Mouse (Mus musculus) liver, embryonic 11.5 days (tissue): ENCODE measurements at regions not wholly inside any gene's neighbourhood (a gene's known extent, or its start where the extent isn't known, plus 50 kb on each side); places are given as distances from the start of the nearest gene placed in this dataset.

Source experiments
- ATAC-seq: fragments of 200-750 bp; cut with Nextera tagmentation; replicated peaks from 2 replicates; pipeline ENCODE4 v1.8.0; 2017; ENCODE audit warnings: moderate number of reproducible peaks, mild to moderate bottlenecking, moderate TSS enrichment, moderate library complexity; ENCODE audit not compliant: low FRiP score
- DNase-seq: peaks from one replicate; pipeline ENCODE4 v3.0.0-alpha.2; 2017; ENCODE audit warnings: low spot score
- H3K27ac ChIP-seq: fragments of 300-500 bp; sonication (generic); 2 replicates; pipeline ENCODE4 v1.5.1; 2014; ENCODE audit warnings: mild to moderate bottlenecking, low read depth, low read length, control low read depth
- H3K27me3 ChIP-seq: fragments of 300-500 bp; sonication (generic); replicated peaks from 2 replicates; pipeline ENCODE4 v1.6.1; 2014; ENCODE audit warnings: low read length, mixed read lengths; ENCODE audit not compliant: control insufficient read depth, insufficient read depth
- H3K36me3 ChIP-seq: fragments of 300-500 bp; sonication (generic); 2 replicates; pipeline ENCODE4 v1.6.1; 2014; ENCODE audit warnings: mild to moderate bottlenecking, low read length, moderate library complexity, mixed read lengths; ENCODE audit not compliant: control insufficient read depth, insufficient read depth
- H3K4me1 ChIP-seq: fragments of 300-500 bp; sonication (generic); replicated peaks from 2 replicates; pipeline ENCODE4 v1.6.1; 2014; ENCODE audit warnings: low read length, mixed read lengths; ENCODE audit not compliant: control insufficient read depth, insufficient read depth
- H3K4me2 ChIP-seq: fragments of 300-500 bp; sonication (generic); 2 replicates; pipeline ENCODE4 v1.6.1; 2014; ENCODE audit warnings: mild to moderate bottlenecking, control low read depth, moderate library complexity
- H3K4me3 ChIP-seq: fragments of 300-500 bp; sonication (generic); 2 replicates; pipeline ENCODE4 v1.5.1; 2014; ENCODE audit warnings: low read depth, low read length, control low read depth
- H3K9ac ChIP-seq: fragments of 300-500 bp; sonication (generic); 2 replicates; pipeline ENCODE4 v1.6.1; 2014; ENCODE audit warnings: low read depth, low read length, control low read depth
- H3K9me3 ChIP-seq: fragments of 300-500 bp; sonication (generic); 2 replicates; pipeline ENCODE4 v1.6.1; 2016; ENCODE audit warnings: low read length, inconsistent platforms, mixed read lengths; ENCODE audit not compliant: control insufficient read depth
- WGBS: fragments of 180-500 bp; shearing (Covaris S2); extraction: QIAGEN DNeasy Blood & Tissue Kit; methylation state at CpG from one replicate; pipeline ENCODE4 v1.1.7; 2014; 5-methylcytosine and 5-hydroxymethylcytosine counted together

DNA sequence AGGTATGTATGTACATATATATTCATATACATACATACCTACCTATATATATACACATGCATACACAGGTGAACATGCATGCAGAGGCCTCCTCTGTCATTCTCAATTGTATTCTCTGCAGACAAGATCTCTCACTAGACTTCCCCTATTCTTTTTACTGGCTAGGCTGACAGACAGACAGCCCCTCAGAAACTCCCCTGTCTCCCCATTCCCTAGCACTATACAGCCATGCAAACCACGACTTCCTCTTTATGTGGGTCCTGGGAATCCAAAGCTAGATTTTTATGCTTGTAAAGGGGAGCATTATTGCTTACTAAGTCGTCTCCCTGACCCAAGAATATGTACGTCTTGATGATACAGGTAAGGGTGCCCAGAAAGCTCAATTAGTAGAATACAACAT is 86.9 kb downstream of the Fam124b start:
- H3K9ac ChIP-seq = no peak overlapping the region
- H3K4me2 ChIP-seq = no peak overlapping the region
- H3K4me1 ChIP-seq = no peaks in the 10 kb centered on the region
- no peaks in the 10 kb centered on the region for H3K36me3 ChIP-seq
- no peaks in the 10 kb centered on the region for H3K9me3 ChIP-seq
- DNase-seq (no peak), ATAC-seq (no peak)
- H3K27me3 ChIP-seq = no peaks in the 10 kb centered on the region
- WGBS = 46% methylated on average over 3 of the region's 3 CpGs
- H3K27ac ChIP-seq = no peak overlapping the region
- H3K4me3 ChIP-seq = no peak overlapping the region

DNA sequence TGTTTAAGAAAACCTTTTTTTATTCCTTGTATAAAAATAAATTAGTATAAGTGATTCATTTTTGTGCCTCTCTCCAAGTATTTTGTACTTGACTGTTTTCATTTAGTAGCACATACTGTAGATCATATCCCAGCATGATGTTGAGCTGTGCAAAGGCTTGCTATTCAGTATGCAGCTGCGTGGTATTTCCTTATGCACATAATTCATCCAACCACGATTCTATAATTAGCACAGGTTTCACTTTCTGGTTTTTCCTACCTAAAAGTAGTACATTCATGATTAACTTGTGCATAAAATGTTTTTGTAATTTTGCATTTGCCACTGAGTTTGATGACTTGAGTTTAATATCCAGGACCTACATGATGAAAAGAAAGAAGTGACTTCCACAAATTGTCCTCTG is 94.3 kb downstream of the Fam124b start:
- Histone ChIP-seq H3K4me3 (no peak overlapping the region), H3K9ac (no peak overlapping the region), H3K9me3 (no peaks in the 10 kb centered on the region), H3K27ac (no peak overlapping the region), H3K4me2 (no peak overlapping the region), H3K4me1 (no peaks in the 10 kb centered on the region), H3K36me3 (no peaks in the 10 kb centered on the region), H3K27me3 (no peaks in the 10 kb centered on the region)
- ATAC-seq = no peak
- 78% methylated on average over 2 of the region's 2 CpGs for WGBS
- DNase-seq = no peak

DNA sequence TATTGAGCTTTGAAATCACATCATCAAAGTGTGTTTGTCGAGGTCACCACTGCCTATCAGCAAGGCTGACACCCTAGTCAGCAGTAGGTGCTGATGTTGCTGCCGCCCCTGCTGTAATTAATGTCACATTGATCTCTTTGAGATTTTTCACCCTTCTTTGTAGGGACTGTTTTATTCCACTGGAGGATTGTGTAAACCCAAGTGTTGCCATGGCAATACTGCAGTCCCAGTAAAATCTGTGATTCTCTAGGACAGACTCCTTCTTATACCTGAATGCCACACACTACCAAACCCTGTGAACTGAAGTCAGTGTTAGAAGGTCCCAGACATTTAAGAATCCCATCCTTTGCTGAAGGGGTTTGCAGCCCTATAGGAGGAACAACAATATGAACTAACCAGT is 102.4 kb downstream of the Fam124b start:
- H3K9ac ChIP-seq = no peak overlapping the region
- no peaks in the 10 kb centered on the region for H3K36me3 ChIP-seq
- H3K9me3 ChIP-seq = no peaks in the 10 kb centered on the region
- no peak overlapping the region for H3K27ac ChIP-seq
- H3K4me1 ChIP-seq = no peaks in the 10 kb centered on the region
- no peaks in the 10 kb centered on the region for H3K27me3 ChIP-seq
- H3K4me3 ChIP-seq = no peak overlapping the region
- 58% methylated on average over 2 of the region's 2 CpGs for WGBS
- DNase-seq (no peak), ATAC-seq (no peak)
- no peak overlapping the region for H3K4me2 ChIP-seq

DNA sequence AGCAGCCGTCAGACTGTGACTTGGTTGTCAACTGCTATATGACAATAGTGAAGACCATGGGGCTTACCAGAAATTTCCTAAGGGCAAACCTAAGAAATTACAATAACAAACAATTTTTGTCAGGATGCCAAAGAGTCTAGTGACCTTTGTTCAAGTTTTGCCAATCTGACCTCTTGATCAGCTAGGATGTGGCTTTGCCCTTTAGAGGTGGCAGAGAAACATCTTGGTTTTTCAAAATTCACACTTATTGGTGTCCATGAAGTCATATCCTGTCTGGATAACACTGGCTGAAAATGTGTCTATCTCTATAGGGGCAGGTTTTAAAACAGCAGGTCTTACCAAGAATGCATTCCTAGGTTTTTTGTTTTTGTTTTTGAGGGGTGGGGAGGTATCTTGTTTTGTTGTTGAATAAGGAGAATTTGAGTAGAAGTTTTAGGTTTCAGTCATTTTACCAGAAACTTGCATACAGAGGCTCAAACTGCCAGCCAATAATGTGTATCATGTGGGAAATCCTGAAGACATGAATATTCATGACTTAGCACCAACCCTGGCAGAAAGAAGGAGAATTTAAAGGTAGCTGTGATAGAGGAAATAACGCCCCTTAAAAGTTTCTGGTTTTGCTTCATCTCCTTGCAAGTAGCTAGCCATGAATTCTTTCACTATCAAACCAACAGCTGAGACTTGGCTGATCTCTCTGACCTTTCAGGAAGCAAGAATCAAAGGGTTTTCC is 110.4 kb downstream of the Fam124b start:
- Histone ChIP-seq H3K4me3 (no peak overlapping the region), H3K9me3 (no peaks in the 10 kb centered on the region), H3K4me2 (no peak overlapping the region), H3K9ac (no peak overlapping the region), H3K27ac (no peak overlapping the region), H3K27me3 (no peaks in the 10 kb centered on the region), H3K36me3 (no peaks in the 10 kb centered on the region), H3K4me1 (no peaks in the 10 kb centered on the region)
- DNase-seq (no peak), ATAC-seq (no peak)
- WGBS = 67% methylated on average over 2 of the region's 2 CpGs

DNA sequence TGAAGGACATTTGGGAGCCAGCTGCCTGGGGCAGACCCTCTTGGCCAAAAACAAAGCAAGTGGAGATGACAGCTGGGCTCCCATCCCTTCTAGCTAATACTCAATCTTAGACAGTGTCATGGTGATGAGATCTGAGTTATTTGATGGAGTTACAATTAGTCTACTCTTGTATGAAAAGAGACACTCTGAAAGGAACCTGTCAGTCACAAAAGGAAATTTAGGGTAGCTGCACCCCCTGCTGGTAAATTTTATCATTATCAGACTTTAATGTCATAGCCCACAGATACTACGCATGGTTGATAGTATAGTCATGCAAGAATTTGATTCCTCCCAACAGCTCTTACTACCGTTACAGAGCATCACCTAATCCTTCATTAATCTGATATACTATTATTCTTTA is 112.0 kb downstream of the Fam124b start:
- Histone ChIP-seq H3K27ac (no peak overlapping the region), H3K9me3 (no peaks in the 10 kb centered on the region), H3K27me3 (no peaks in the 10 kb centered on the region), H3K4me3 (no peak overlapping the region), H3K4me1 (no peaks in the 10 kb centered on the region), H3K4me2 (no peak overlapping the region), H3K9ac (no peak overlapping the region), H3K36me3 (no peaks in the 10 kb centered on the region)
- DNase-seq (no peak), ATAC-seq (no peak)
- 69% methylated on average over 2 of the region's 2 CpGs for WGBS

DNA sequence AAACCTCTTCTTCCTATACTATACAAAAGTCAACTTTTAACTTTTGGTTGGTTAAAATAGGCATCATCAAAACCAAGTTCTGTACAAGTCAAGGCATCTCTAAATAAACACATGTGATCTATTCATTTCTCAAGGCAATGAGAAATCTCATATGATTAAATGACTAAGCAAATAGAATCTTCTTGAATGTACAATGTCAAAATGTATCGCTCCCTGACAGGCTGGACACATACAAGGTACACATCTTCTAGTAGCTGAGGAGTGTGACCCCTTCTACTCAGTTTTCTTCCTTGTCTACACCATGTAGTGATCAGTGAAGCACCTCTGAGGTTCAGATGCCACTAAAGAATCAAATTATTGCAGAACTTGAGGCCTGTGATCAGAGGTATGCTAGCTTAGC is 120.0 kb downstream of the Fam124b start:
- DNase-seq = no peak
- Histone ChIP-seq H3K9me3 (no peaks in the 10 kb centered on the region), H3K4me2 (no peak overlapping the region), H3K4me3 (no peak overlapping the region), H3K9ac (no peak overlapping the region), H3K27me3 (no peaks in the 10 kb centered on the region), H3K36me3 (no peaks in the 10 kb centered on the region), H3K27ac (no peak overlapping the region), H3K4me1 (no peaks in the 10 kb centered on the region)
- 93% methylated on average over 1 of the region's 1 CpGs for WGBS
- no peak for ATAC-seq

DNA sequence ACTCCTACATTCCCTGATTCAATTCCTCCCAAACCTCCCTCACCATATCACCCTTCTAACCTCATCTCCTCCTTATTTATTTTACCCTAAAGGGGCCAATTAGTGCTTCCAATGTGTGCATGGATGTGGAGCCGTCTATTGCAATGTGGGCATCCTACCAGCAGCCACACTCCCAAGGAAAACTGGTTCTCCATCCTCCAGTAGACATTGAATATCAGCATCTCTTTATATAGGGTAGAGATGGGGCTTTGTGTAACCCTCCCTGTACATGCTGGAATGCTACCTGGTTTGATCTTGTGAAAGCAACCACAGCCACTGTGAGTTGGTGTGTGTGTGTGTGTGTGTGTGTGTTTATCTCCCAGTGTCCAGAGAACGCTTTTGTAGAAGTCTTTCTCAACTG is 126.5 kb downstream of the Fam124b start:
- no peak overlapping the region for H3K4me3 ChIP-seq
- no peaks in the 10 kb centered on the region for H3K9me3 ChIP-seq
- H3K27me3 ChIP-seq = no peaks in the 10 kb centered on the region
- H3K4me2 ChIP-seq = no peak overlapping the region
- WGBS = 72% methylated on average over 2 of the region's 2 CpGs
- H3K9ac ChIP-seq = no peak overlapping the region
- H3K27ac ChIP-seq = no peak overlapping the region
- no peaks in the 10 kb centered on the region for H3K4me1 ChIP-seq
- ATAC-seq = no peak
- H3K36me3 ChIP-seq = no peaks in the 10 kb centered on the region
- no peak for DNase-seq

DNA sequence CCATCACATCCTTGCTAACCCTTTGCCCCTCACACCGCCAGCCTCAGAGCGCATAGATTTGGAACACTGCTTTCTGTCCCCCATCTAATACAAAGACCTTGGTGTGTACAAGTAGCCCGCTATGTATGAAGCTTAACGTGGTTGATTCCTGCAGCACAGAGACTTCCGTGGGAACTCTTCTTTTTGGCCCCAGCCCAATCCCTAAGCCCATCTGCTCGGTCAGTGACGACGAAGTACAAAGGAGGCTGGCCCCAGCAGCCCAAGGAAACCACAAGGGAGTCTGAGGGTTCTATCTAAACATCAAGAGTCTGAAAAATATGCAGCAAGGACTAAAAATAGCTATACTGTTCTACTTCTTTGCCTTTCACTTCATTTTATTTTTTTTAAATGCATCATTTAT is 126.9 kb downstream of the Fam124b start:
- no peak for DNase-seq
- Histone ChIP-seq H3K9me3 (no peaks in the 10 kb centered on the region), H3K4me3 (no peak overlapping the region), H3K9ac (no peak overlapping the region), H3K27ac (no peak overlapping the region), H3K4me1 (no peaks in the 10 kb centered on the region), H3K27me3 (no peaks in the 10 kb centered on the region), H3K36me3 (no peaks in the 10 kb centered on the region), H3K4me2 (no peak overlapping the region)
- 66% methylated on average over 8 of the region's 8 CpGs for WGBS
- no peak for ATAC-seq

DNA sequence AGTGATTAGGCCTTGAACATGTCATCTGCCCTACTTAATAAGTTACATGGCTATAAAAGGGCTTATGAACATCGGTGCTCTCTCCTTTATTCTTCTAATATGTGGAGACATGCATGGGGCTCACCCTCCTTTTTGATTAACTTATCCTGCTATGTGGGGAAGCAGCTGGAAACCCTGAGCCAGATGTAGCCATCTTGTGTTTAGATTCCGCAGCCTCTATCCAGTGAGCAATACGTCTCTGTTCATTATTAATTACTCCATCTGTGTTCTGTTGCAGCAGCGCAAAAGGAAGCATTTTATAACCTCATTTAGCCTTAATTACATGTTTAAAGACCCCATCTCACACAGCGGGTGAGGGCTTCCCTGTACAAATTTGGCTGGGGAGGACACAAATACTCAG is 129.6 kb downstream of the Fam124b start:
- Histone ChIP-seq H3K27me3 (no peaks in the 10 kb centered on the region), H3K27ac (no peak overlapping the region), H3K4me2 (no peak overlapping the region), H3K4me1 (no peaks in the 10 kb centered on the region), H3K4me3 (no peak overlapping the region), H3K36me3 (no peaks in the 10 kb centered on the region), H3K9me3 (no peaks in the 10 kb centered on the region), H3K9ac (no peak overlapping the region)
- DNase-seq = no peak
- WGBS = 82% methylated on average over 5 of the region's 5 CpGs
- ATAC-seq = no peak
